Mouse (Mus musculus) bone marrow macrophage, adult 2 months (primary cell): Measurements from ENCODE around the gene Fam126a.

Experiments used
- CTCF ChIP-seq: IDR thresholded peaks from 2 replicates; pipeline ENCODE4 v1.5.1; 2012; ENCODE audit warnings: low read depth, mild to moderate bottlenecking, low read length, moderate library complexity
- POLR2A ChIP-seq: IDR thresholded peaks from 2 replicates; pipeline ENCODE4 v1.6.1; 2012; ENCODE audit warnings: mild to moderate bottlenecking, low read depth, low read length, borderline replicate concordance

GRCm38 (mm10) chr5:23999083-23999671 is 31.3 kb downstream of the Fam126a start:
- TF ChIP-seq CTCF: no peak
- no peak for TF ChIP-seq POLR2A
